Mouse (Mus musculus): Measurements from ENCODE around the gene Slbp. TPM values are rescaled to one million over a fixed set of nuclear protein-coding genes. Genes with fewer than 3 reads are reported as not detected.

Slbp gene
- polyA plus RNA-seq, 1 experiment from 2014 or later: 321 TPM

DNA sequence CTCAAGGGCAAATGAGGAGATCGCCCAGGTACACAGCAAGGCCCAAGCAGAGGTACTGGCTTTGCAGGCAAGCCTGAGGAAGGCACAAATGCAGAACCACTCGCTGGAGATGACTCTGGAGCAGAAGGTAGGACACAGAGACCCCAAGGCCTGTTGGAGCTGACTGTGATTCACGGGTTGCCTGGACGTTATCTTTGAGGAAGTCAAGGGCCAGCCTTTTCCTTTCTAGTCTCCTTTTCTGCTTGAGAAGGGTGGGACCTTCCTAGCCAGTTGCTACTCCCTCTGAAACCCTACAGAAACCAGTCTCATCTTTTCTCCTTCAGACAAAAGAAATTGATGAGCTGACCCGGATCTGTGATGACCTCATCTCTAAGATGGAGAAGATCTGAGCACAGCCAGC lies 19.3 kb upstream of the Slbp start:
- Histone ChIP-seq H3K4me1 (replicated peaks; ENCODE audit: control insufficient read depth, insufficient read depth, low read length) (peaks cover 14% of the 10 kb centered on the region; the same call in 1 of the 2 replicates), H3K36me3 (ENCODE audit: control insufficient read depth, insufficient read depth, low read length) (peaks cover 19% of the 10 kb centered on the region), H3K27me3 (ENCODE audit: control insufficient read depth, insufficient read depth, low read length) (no peaks in the 10 kb centered on the region), H3K9ac (ENCODE audit: low read length) (no peak overlapping the region), H3K27ac (ENCODE audit: low read depth, low read length) (no peak overlapping the region), H3K4me3 (ENCODE audit: low read depth, low read length) (no peak overlapping the region), H3K9me3 (ENCODE audit: control insufficient read depth, low read length) (no peaks in the 10 kb centered on the region), H3K4me2 (ENCODE audit: low read depth, low read length, severe bottlenecking) (no peak overlapping the region)
- 88% methylated on average over 5 of the region's 5 CpGs for WGBS
- no peak for ATAC-seq (replicated peaks; ENCODE audit: low FRiP score)
- no peak for DNase-seq (ENCODE audit: low spot score)

DNA sequence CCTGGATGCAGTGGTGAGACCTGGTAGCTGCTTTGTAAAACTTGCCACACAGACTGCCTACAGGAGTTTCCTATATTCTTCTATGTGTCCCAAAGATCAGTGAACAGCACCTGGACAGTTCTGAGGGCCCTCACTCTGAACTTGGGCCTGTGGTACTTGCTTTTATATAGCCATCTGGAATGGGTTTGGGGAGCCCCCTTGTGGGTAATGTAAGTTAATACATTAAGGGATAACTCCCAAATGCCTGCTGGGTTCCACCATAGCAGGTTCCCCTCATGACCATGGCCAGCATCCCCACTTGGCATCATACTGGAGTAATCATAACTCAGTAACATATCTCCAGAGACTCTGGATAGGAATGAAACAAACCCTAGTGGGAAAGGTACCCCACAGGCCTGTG lies 15.8 kb upstream of the Slbp start:
- no peak overlapping the region for H3K9ac ChIP-seq (ENCODE audit: low read length)
- H3K9me3 ChIP-seq (ENCODE audit: control insufficient read depth, low read length): no peaks in the 10 kb centered on the region
- ATAC-seq (replicated peaks; ENCODE audit: low FRiP score): no peak
- H3K4me1 ChIP-seq (replicated peaks; ENCODE audit: control insufficient read depth, insufficient read depth, low read length): 0 out of 2 replicates have a peak, but pooled peaks cover 5% of the 10 kb centered on the region
- DNase-seq (ENCODE audit: low spot score): no peak
- H3K27ac ChIP-seq (ENCODE audit: low read depth, low read length): no peak overlapping the region
- no peak overlapping the region for H3K4me3 ChIP-seq (ENCODE audit: low read depth, low read length)
- H3K4me2 ChIP-seq (ENCODE audit: low read depth, low read length, severe bottlenecking): no peak overlapping the region
- no peaks in the 10 kb centered on the region for H3K27me3 ChIP-seq (ENCODE audit: control insufficient read depth, insufficient read depth, low read length)
- peaks cover 23% of the 10 kb centered on the region for H3K36me3 ChIP-seq (ENCODE audit: control insufficient read depth, insufficient read depth, low read length)

DNA sequence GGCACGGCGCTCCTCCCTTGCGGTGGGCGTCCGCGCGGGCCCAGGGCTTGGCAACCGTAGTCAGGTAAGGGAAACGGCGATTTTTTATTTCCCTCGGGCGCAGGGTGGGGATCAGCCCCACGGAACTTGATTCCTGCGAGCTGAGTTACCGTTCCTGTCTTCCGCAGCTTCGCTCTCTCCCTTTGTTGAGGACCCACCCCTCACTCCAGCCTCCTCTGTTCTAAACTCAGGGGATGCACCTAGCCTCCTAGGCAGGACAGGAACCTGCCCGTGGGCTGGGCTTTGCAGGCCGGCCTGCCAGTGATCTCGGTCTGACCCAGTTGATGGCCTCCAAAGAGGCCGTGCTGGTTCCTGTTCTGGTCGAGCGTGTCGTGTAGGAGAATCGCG lies 6.3 kb upstream of the Slbp start:
- Histone ChIP-seq H3K36me3 (ENCODE audit: control insufficient read depth, insufficient read depth, low read length) (peaks cover 13% of the 10 kb centered on the region; the same call in 1 of the 2 replicates), H3K9ac (ENCODE audit: low read length) (peak overlapping the region; percentile 74), H3K27ac (ENCODE audit: low read depth, low read length) (peak overlapping the region; percentile 91), H3K4me1 (replicated peaks; ENCODE audit: control insufficient read depth, insufficient read depth, low read length) (peaks cover 10% of the 10 kb centered on the region; the same call in 1 of the 2 replicates), H3K4me2 (ENCODE audit: low read depth, low read length, severe bottlenecking) (peak overlapping the region; percentile 96), H3K27me3 (ENCODE audit: control insufficient read depth, insufficient read depth, low read length) (no peaks in the 10 kb centered on the region), H3K4me3 (ENCODE audit: low read depth, low read length) (peak overlapping the region; percentile 68), H3K9me3 (ENCODE audit: control insufficient read depth, low read length) (no peaks in the 10 kb centered on the region)
- DNase-seq (ENCODE audit: low spot score): no peak
- peak; percentile 10; the same call in 1 of the 2 replicates for ATAC-seq (replicated peaks; ENCODE audit: low FRiP score)
- WGBS: 0% methylated on average over 26 of the region's 26 CpGs

DNA sequence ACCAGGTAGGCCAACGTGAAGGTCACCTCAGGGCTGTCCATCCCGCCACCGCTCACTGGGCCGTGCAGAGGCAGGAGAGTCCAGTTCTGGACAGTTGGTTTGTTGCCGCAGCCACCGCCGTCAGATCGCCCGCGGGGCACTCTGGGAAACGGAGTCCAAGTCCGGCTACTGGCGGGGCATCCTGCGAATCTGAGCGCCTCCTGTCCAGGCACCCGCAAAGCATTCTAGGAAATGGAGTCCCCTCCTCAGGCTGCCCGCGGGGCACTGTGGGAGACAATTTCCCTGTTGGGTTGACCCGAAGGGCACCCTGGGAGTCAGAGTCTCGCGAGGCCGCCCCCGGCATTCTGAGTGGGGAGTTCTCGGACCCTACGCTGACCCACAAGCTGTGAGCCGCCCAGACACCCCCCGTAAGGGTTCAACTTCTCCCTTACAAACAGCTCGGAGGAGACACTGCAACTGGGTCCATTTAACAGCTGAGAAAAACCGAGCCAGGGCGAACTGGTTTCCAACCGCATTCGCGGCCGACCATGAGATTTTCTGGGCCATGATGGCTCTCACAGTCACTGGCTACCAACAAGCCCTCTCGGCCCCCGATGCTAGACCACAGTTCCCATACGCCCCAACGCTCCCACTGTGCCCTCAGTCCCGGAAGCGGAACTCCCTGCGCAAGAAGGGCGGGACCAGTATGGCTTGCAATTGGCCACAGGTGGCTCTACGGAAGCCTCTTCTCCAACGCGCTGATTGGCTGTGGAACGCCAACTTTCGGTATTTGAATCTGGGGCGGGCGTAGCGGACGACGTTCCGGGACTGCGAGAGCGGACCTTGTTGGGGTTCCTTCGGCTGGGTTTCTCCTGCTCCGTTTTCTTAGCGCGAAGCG lies 5.7 kb upstream of the Slbp start, which contains the start of the genes Tacc3 and Tmem129:
Gene Tacc3 (plus strand): TSS at position 342 of the 877 bp plus-strand sequence.
Gene Tmem129 (minus strand): TSS at position 630 of the 877 bp plus-strand sequence.
- Histone ChIP-seq H3K4me1 (replicated peaks; ENCODE audit: control insufficient read depth, insufficient read depth, low read length) (peaks cover 12% of the 10 kb centered on the region; the same call in 1 of the 2 replicates), H3K4me2 (ENCODE audit: low read depth, low read length, severe bottlenecking) (peak within 1 kb of the TSS; percentile 96), H3K36me3 (ENCODE audit: control insufficient read depth, insufficient read depth, low read length) (peaks cover 13% of the 10 kb centered on the region; the same call in 1 of the 2 replicates), H3K4me3 (ENCODE audit: low read depth, low read length) (peak within 1 kb of the TSS; percentile 68), H3K9me3 (ENCODE audit: control insufficient read depth, low read length) (no peaks in the 10 kb centered on the region), H3K27me3 (ENCODE audit: control insufficient read depth, insufficient read depth, low read length) (no peaks in the 10 kb centered on the region), H3K9ac (ENCODE audit: low read length) (peak within 1 kb of the TSS; percentile 74), H3K27ac (ENCODE audit: low read depth, low read length) (peak within 1 kb of the TSS; percentile 91)
- DNase-seq (ENCODE audit: low spot score) (peak; percentile 99), ATAC-seq (replicated peaks; ENCODE audit: low FRiP score) (peak; percentile 97)
- WGBS: under 1% methylated on average over 59 of the region's 60 CpGs

DNA sequence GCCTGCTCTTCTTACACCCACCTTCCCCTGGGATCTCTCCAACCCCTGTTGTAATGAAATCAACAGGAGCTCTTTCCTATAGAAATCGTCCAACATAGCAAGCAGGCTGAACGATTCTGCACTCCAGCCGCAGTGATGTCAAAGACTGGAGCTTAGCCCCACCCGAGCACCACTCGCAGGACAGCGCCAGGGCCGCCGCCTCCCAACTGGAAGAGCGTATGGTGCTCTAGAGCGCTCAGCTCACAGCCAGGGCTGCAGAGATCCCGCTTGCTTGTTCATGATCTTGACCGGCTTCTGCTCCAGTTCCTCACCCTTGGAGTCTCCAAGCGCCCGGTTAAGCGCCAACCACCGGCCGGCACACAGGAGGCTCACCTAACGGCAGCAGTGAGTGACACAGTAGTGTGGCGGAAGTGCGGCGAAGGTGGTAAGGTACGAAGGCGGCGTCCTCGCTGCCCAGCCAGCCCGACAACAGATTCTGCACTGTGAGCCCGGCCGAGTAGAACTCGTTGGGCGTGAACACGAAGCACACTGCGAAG lies 4.9 kb upstream of the Slbp start:
- peak overlapping the region; percentile 68 for H3K4me3 ChIP-seq (ENCODE audit: low read depth, low read length)
- no peaks in the 10 kb centered on the region for H3K27me3 ChIP-seq (ENCODE audit: control insufficient read depth, insufficient read depth, low read length)
- peak overlapping the region; percentile 74 for H3K9ac ChIP-seq (ENCODE audit: low read length)
- peaks cover 13% of the 10 kb centered on the region; the same call in 1 of the 2 replicates for H3K36me3 ChIP-seq (ENCODE audit: control insufficient read depth, insufficient read depth, low read length)
- H3K4me1 ChIP-seq (replicated peaks; ENCODE audit: control insufficient read depth, insufficient read depth, low read length): peaks cover 12% of the 10 kb centered on the region; the same call in 1 of the 2 replicates
- WGBS: under 1% methylated on average over 32 of the region's 32 CpGs
- ATAC-seq (replicated peaks; ENCODE audit: low FRiP score) (no peak; the same call in 1 of the 2 replicates), DNase-seq (ENCODE audit: low spot score) (no peak)
- peak overlapping the region; percentile 96 for H3K4me2 ChIP-seq (ENCODE audit: low read depth, low read length, severe bottlenecking)
- H3K9me3 ChIP-seq (ENCODE audit: control insufficient read depth, low read length): no peaks in the 10 kb centered on the region
- no peak overlapping the region; the same call in 1 of the 2 replicates for H3K27ac ChIP-seq (ENCODE audit: low read depth, low read length)

DNA sequence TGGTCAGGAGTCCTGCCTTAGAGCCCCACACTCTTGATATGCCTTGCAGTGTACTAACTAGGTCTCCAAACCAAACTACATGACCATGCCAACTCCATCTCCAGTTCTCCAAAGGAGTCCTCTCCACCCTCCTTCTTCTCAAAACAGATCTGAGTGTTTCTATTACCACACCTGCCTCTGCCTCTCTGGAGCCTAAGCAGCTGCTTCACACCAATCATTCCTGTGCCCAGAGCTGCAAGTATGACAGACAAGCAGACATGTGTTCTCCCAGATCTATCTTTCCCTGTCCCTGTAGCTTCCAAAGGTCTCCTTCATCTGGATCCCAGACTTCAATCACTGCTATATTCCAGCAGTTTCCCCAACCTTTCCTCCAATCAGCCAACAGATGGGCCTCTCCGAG lies 4.4 kb upstream of the Slbp start:
- Histone ChIP-seq H3K9ac (ENCODE audit: low read length) (peak overlapping the region; percentile 74), H3K4me1 (replicated peaks; ENCODE audit: control insufficient read depth, insufficient read depth, low read length) (peaks cover 12% of the 10 kb centered on the region; the same call in 1 of the 2 replicates), H3K4me2 (ENCODE audit: low read depth, low read length, severe bottlenecking) (peak overlapping the region; percentile 96), H3K27ac (ENCODE audit: low read depth, low read length) (no peak overlapping the region), H3K4me3 (ENCODE audit: low read depth, low read length) (peak overlapping the region; percentile 68), H3K36me3 (ENCODE audit: control insufficient read depth, insufficient read depth, low read length) (peaks cover 13% of the 10 kb centered on the region; the same call in 1 of the 2 replicates), H3K27me3 (ENCODE audit: control insufficient read depth, insufficient read depth, low read length) (no peaks in the 10 kb centered on the region), H3K9me3 (ENCODE audit: control insufficient read depth, low read length) (no peaks in the 10 kb centered on the region)
- ATAC-seq (replicated peaks; ENCODE audit: low FRiP score) (no peak), DNase-seq (ENCODE audit: low spot score) (no peak)
- 57% methylated on average over 1 of the region's 1 CpGs for WGBS

DNA sequence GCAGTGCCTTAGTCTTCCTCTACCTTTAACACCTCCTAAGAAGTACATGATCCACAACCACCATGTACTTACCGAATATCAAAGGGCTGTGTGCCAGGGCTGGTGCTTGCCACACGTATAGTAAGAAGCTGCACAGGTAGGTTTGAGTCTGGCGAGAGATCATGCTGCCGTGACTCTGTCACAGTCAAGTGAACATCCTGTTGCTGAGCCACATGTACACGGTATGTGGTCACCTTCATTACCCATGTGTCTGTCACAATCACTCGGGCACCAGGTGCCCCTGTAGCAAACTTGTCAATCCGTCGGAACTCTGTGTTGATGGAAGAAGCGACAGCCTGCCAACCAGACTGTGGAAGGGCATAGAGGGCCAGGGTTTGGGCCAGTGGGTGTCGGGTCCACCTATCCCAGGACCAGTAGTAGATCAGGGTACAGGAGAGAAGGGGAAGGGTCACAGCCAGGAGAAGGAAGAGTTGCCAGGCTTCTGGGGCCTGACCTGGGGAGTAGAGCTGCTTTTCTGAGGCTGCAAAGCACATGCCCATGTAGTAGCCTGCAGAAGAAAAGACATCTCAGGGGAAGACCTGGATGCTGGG lies 3.0 kb upstream of the Slbp start:
- ATAC-seq (replicated peaks; ENCODE audit: low FRiP score) (no peak), DNase-seq (ENCODE audit: low spot score) (no peak)
- H3K9ac ChIP-seq (ENCODE audit: low read length): no peak overlapping the region
- no peaks in the 10 kb centered on the region for H3K27me3 ChIP-seq (ENCODE audit: control insufficient read depth, insufficient read depth, low read length)
- WGBS: 94% methylated on average over 10 of the region's 10 CpGs
- no peak overlapping the region for H3K4me3 ChIP-seq (ENCODE audit: low read depth, low read length)
- H3K36me3 ChIP-seq (ENCODE audit: control insufficient read depth, insufficient read depth, low read length): peaks cover 4% of the 10 kb centered on the region; the same call in 1 of the 2 replicates
- no peak overlapping the region for H3K4me2 ChIP-seq (ENCODE audit: low read depth, low read length, severe bottlenecking)
- no peaks in the 10 kb centered on the region for H3K9me3 ChIP-seq (ENCODE audit: control insufficient read depth, low read length)
- peaks cover 18% of the 10 kb centered on the region for H3K4me1 ChIP-seq (replicated peaks; ENCODE audit: control insufficient read depth, insufficient read depth, low read length)
- H3K27ac ChIP-seq (ENCODE audit: low read depth, low read length): no peak overlapping the region

DNA sequence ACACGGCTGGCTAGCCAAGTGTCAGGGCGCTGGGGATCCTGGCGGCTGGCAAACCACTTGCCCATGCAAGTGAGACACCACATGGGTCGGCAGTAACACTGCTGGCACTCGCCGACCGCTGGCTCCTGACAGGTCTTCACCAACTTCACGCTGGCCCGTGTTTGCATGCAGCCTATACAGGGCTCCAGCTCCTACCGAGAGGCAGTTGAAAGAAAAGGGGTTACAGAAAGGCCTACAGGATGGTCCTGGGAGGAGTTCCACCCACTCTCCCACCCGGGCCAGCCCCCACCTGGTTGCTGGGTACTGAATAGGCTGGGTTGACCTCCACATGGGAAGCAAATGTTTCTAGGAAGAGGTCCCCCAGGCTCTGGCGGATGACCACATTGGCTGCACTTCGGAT lies 2.0 kb upstream of the Slbp start:
- 95% methylated on average over 13 of the region's 13 CpGs for WGBS
- Histone ChIP-seq H3K4me3 (ENCODE audit: low read depth, low read length) (no peak overlapping the region), H3K4me1 (replicated peaks; ENCODE audit: control insufficient read depth, insufficient read depth, low read length) (peaks cover 22% of the 10 kb centered on the region), H3K27ac (ENCODE audit: low read depth, low read length) (no peak overlapping the region), H3K4me2 (ENCODE audit: low read depth, low read length, severe bottlenecking) (no peak overlapping the region), H3K9ac (ENCODE audit: low read length) (no peak overlapping the region), H3K36me3 (ENCODE audit: control insufficient read depth, insufficient read depth, low read length) (peaks cover 4% of the 10 kb centered on the region; the same call in 1 of the 2 replicates), H3K27me3 (ENCODE audit: control insufficient read depth, insufficient read depth, low read length) (no peaks in the 10 kb centered on the region), H3K9me3 (ENCODE audit: control insufficient read depth, low read length) (no peaks in the 10 kb centered on the region)
- no peak for ATAC-seq (replicated peaks; ENCODE audit: low FRiP score)
- no peak for DNase-seq (ENCODE audit: low spot score)
